Mouse (Mus musculus): ENCODE measurements around the gene Rbfox1. TPM values are rescaled to one million over a fixed set of nuclear protein-coding genes. Genes with fewer than 3 reads are reported as not detected.

Gene Rbfox1
- polyA plus RNA-seq, 1 experiment from 2014 or later = 3.3 TPM

- H3K4me2 ChIP-seq (ENCODE audit: low read length) = no peak overlapping the region
- H3K4me3 ChIP-seq (replicated peaks; ENCODE audit: low read depth, low read length) = no peak overlapping the region
- DNase-seq (ENCODE audit: low spot score) (no peak), ATAC-seq (replicated peaks; ENCODE audit: low FRiP score, low read depth) (no peak)
- H3K27ac ChIP-seq = no peak overlapping the region
- no peak overlapping the region for H3K9ac ChIP-seq (ENCODE audit: low read depth, low read length)
- no peaks in the 10 kb centered on the region for H3K4me1 ChIP-seq (replicated peaks; ENCODE audit: insufficient read depth, low read length)
- H3K9me3 ChIP-seq (replicated peaks; ENCODE audit: low read length) = no peaks in the 10 kb centered on the region
- H3K36me3 ChIP-seq (ENCODE audit: insufficient read depth, low read length) = no peaks in the 10 kb centered on the region
- H3K27me3 ChIP-seq (ENCODE audit: insufficient read depth, low read length) = no peaks in the 10 kb centered on the region
- TF ChIP-seq CTCF (IDR thresholded peaks at IDR 0.05; ENCODE audit: low read depth) = no peak
- WGBS = 55% methylated on average over 4 of the region's 4 CpGs
These were observed 1456.0 kb downstream of the Rbfox1 start for GRCm38 (mm10) chr16:7341186-7341585.

- 57% methylated on average over 3 of the region's 3 CpGs for WGBS
- Histone ChIP-seq H3K27ac (no peak overlapping the region), H3K4me1 (replicated peaks; ENCODE audit: insufficient read depth, low read length) (no peaks in the 10 kb centered on the region), H3K9ac (ENCODE audit: low read depth, low read length) (no peak overlapping the region), H3K4me3 (replicated peaks; ENCODE audit: low read depth, low read length) (no peak overlapping the region), H3K4me2 (ENCODE audit: low read length) (no peak overlapping the region), H3K36me3 (ENCODE audit: insufficient read depth, low read length) (no peaks in the 10 kb centered on the region), H3K27me3 (ENCODE audit: insufficient read depth, low read length) (no peaks in the 10 kb centered on the region), H3K9me3 (replicated peaks; ENCODE audit: low read length) (no peaks in the 10 kb centered on the region)
- no peak for ATAC-seq (replicated peaks; ENCODE audit: low FRiP score, low read depth)
- no peak for DNase-seq (ENCODE audit: low spot score)
- no peak for TF ChIP-seq CTCF (IDR thresholded peaks at IDR 0.05; ENCODE audit: low read depth)
These were observed 1460.1 kb downstream of the Rbfox1 start for GRCm38 (mm10) chr16:7345298-7345697.

- H3K4me2 ChIP-seq (ENCODE audit: low read length) = no peak overlapping the region
- no peaks in the 10 kb centered on the region for H3K4me1 ChIP-seq (replicated peaks; ENCODE audit: insufficient read depth, low read length)
- H3K27ac ChIP-seq = no peak overlapping the region
- no peaks in the 10 kb centered on the region for H3K9me3 ChIP-seq (replicated peaks; ENCODE audit: low read length)
- WGBS = 36% methylated on average over 11 of the region's 11 CpGs
- no peaks in the 10 kb centered on the region for H3K27me3 ChIP-seq (ENCODE audit: insufficient read depth, low read length)
- no peak for DNase-seq (ENCODE audit: low spot score)
- no peak overlapping the region for H3K9ac ChIP-seq (ENCODE audit: low read depth, low read length)
- H3K4me3 ChIP-seq (replicated peaks; ENCODE audit: low read depth, low read length) = no peak overlapping the region
- H3K36me3 ChIP-seq (ENCODE audit: insufficient read depth, low read length) = no peaks in the 10 kb centered on the region
- ATAC-seq (replicated peaks; ENCODE audit: low FRiP score, low read depth) = no peak
- TF ChIP-seq CTCF (IDR thresholded peaks at IDR 0.05; ENCODE audit: low read depth) = no peak
These were observed 1461.0 kb downstream of the Rbfox1 start for GRCm38 (mm10) chr16:7346001-7346625.

- 65% methylated on average over 7 of the region's 7 CpGs for WGBS
- Histone ChIP-seq H3K36me3 (ENCODE audit: insufficient read depth, low read length) (no peaks in the 10 kb centered on the region), H3K9ac (ENCODE audit: low read depth, low read length) (no peak overlapping the region), H3K27me3 (ENCODE audit: insufficient read depth, low read length) (no peaks in the 10 kb centered on the region), H3K4me3 (replicated peaks; ENCODE audit: low read depth, low read length) (no peak overlapping the region), H3K27ac (no peak overlapping the region), H3K4me1 (replicated peaks; ENCODE audit: insufficient read depth, low read length) (no peaks in the 10 kb centered on the region), H3K4me2 (ENCODE audit: low read length) (no peak overlapping the region), H3K9me3 (replicated peaks; ENCODE audit: low read length) (no peaks in the 10 kb centered on the region)
- DNase-seq (ENCODE audit: low spot score) (no peak), ATAC-seq (replicated peaks; ENCODE audit: low FRiP score, low read depth) (no peak)
- TF ChIP-seq CTCF (IDR thresholded peaks at IDR 0.05; ENCODE audit: low read depth) = no peak
These were observed 1462.5 kb downstream of the Rbfox1 start for GRCm38 (mm10) chr16:7347522-7348165.

GRCm38 (mm10) chr16:7352808-7353207 is 1467.7 kb downstream of the Rbfox1 start:
- Histone ChIP-seq H3K27me3 (ENCODE audit: insufficient read depth, low read length) (no peaks in the 10 kb centered on the region), H3K4me1 (replicated peaks; ENCODE audit: insufficient read depth, low read length) (no peaks in the 10 kb centered on the region), H3K9ac (ENCODE audit: low read depth, low read length) (no peak overlapping the region), H3K36me3 (ENCODE audit: insufficient read depth, low read length) (no peaks in the 10 kb centered on the region), H3K27ac (no peak overlapping the region), H3K9me3 (replicated peaks; ENCODE audit: low read length) (no peaks in the 10 kb centered on the region), H3K4me2 (ENCODE audit: low read length) (no peak overlapping the region), H3K4me3 (replicated peaks; ENCODE audit: low read depth, low read length) (no peak overlapping the region)
- ATAC-seq (replicated peaks; ENCODE audit: low FRiP score, low read depth) (peak; percentile 49; the same call in 1 of the 2 replicates), DNase-seq (ENCODE audit: low spot score) (no peak)
- TF ChIP-seq CTCF (IDR thresholded peaks at IDR 0.05; ENCODE audit: low read depth) = no peak
- WGBS = 57% methylated on average over 16 of the region's 16 CpGs

- 60% methylated on average over 4 of the region's 4 CpGs for WGBS
- no peaks in the 10 kb centered on the region for H3K9me3 ChIP-seq (replicated peaks; ENCODE audit: low read length)
- H3K27me3 ChIP-seq (ENCODE audit: insufficient read depth, low read length) = no peaks in the 10 kb centered on the region
- no peak for DNase-seq (ENCODE audit: low spot score)
- no peak for TF ChIP-seq CTCF (IDR thresholded peaks at IDR 0.05; ENCODE audit: low read depth)
- H3K36me3 ChIP-seq (ENCODE audit: insufficient read depth, low read length) = no peaks in the 10 kb centered on the region
- no peak overlapping the region for H3K4me2 ChIP-seq (ENCODE audit: low read length)
- no peak for ATAC-seq (replicated peaks; ENCODE audit: low FRiP score, low read depth)
- H3K4me1 ChIP-seq (replicated peaks; ENCODE audit: insufficient read depth, low read length) = no peaks in the 10 kb centered on the region
- no peak overlapping the region for H3K27ac ChIP-seq
- H3K4me3 ChIP-seq (replicated peaks; ENCODE audit: low read depth, low read length) = no peak overlapping the region
- H3K9ac ChIP-seq (ENCODE audit: low read depth, low read length) = no peak overlapping the region
These were observed 1469.0 kb downstream of the Rbfox1 start for GRCm38 (mm10) chr16:7354116-7354515.

Measured in kidney, postnatal 0 days (tissue).